Mouse (Mus musculus) A20 (cell line): ENCODE measurements at regions not wholly inside any gene's neighbourhood (a gene's known extent, or its start where the extent isn't known, plus 50 kb on each side); places are given as distances from the start of the nearest gene placed in this dataset.

Experiments
- DNase-seq: peaks from one replicate; pipeline ENCODE4 v3.0.0-alpha.2; 2011; ENCODE audit warnings: low read depth, low spot score

- no peak for DNase-seq
These were observed 156.8 kb upstream of the Zfp618 start for GRCm38 (mm10) chr4:62808553-62808950.

GRCm38 (mm10) chr4:62809048-62809447, 156.3 kb upstream of the Zfp618 start:
- DNase-seq = no peak

GRCm38 (mm10) chr4:62819889-62820288, 145.5 kb upstream of the Zfp618 start:
- no peak for DNase-seq

- DNase-seq = no peak
These were observed 144.1 kb upstream of the Zfp618 start for GRCm38 (mm10) chr4:62821288-62821687.

GRCm38 (mm10) chr4:62822568-62822967, 142.8 kb upstream of the Zfp618 start:
- peak; percentile 67 for DNase-seq

GRCm38 (mm10) chr4:62823082-62823481, 142.3 kb upstream of the Zfp618 start:
- no peak for DNase-seq

GRCm38 (mm10) chr4:62823555-62824250, 141.7 kb upstream of the Zfp618 start:
- DNase-seq = no peak

- DNase-seq = no peak
These were observed 140.8 kb upstream of the Zfp618 start for GRCm38 (mm10) chr4:62824581-62824980.

- no peak for DNase-seq
These were observed 140.1 kb upstream of the Zfp618 start for GRCm38 (mm10) chr4:62825256-62825655.

GRCm38 (mm10) chr4:62828963-62829362, 136.4 kb upstream of the Zfp618 start:
- no peak for DNase-seq

- DNase-seq = no peak
These were observed 131.4 kb upstream of the Zfp618 start for GRCm38 (mm10) chr4:62833944-62834343.

- DNase-seq = no peak
These were observed 128.5 kb upstream of the Zfp618 start for GRCm38 (mm10) chr4:62836875-62837274.

- no peak for DNase-seq
These were observed 114.8 kb upstream of the Zfp618 start for GRCm38 (mm10) chr4:62850526-62850925.

- peak; percentile 34 for DNase-seq
These were observed 112.0 kb upstream of the Zfp618 start for GRCm38 (mm10) chr4:62853335-62853734.

GRCm38 (mm10) chr4:62856406-62856805, 109.0 kb upstream of the Zfp618 start:
- DNase-seq = no peak

- DNase-seq = no peak
These were observed 102.6 kb upstream of the Zfp618 start for GRCm38 (mm10) chr4:62862756-62863155.

- no peak for DNase-seq
These were observed 94.9 kb upstream of the Zfp618 start for GRCm38 (mm10) chr4:62870391-62870983.

GRCm38 (mm10) chr4:62872562-62872961, 92.8 kb upstream of the Zfp618 start:
- no peak for DNase-seq

- DNase-seq = no peak
These were observed 91.4 kb upstream of the Zfp618 start for GRCm38 (mm10) chr4:62873986-62874385.

GRCm38 (mm10) chr4:62878063-62878462, 87.3 kb upstream of the Zfp618 start:
- no peak for DNase-seq

- no peak for DNase-seq
These were observed 86.4 kb upstream of the Zfp618 start for GRCm38 (mm10) chr4:62878927-62879326.

- DNase-seq = peak; percentile 53
These were observed 83.5 kb upstream of the Zfp618 start for GRCm38 (mm10) chr4:62881824-62882223.

GRCm38 (mm10) chr4:62882276-62882675, 83.1 kb upstream of the Zfp618 start:
- no peak for DNase-seq
